Mouse (Mus musculus) E14TG2a.4 (cell line): ENCODE results near the gene Ankra2.

Source experiments
- CTCF ChIP-seq: conservative IDR thresholded peaks from 2 replicates; pipeline ENCODE4 v1.5.1; 2014; ENCODE audit warnings: low read length
- NANOG ChIP-seq: IDR thresholded peaks from 2 replicates; pipeline ENCODE4 v1.6.1; 2014; ENCODE audit warnings: borderline replicate concordance, low read length, mixed read lengths

DNA sequence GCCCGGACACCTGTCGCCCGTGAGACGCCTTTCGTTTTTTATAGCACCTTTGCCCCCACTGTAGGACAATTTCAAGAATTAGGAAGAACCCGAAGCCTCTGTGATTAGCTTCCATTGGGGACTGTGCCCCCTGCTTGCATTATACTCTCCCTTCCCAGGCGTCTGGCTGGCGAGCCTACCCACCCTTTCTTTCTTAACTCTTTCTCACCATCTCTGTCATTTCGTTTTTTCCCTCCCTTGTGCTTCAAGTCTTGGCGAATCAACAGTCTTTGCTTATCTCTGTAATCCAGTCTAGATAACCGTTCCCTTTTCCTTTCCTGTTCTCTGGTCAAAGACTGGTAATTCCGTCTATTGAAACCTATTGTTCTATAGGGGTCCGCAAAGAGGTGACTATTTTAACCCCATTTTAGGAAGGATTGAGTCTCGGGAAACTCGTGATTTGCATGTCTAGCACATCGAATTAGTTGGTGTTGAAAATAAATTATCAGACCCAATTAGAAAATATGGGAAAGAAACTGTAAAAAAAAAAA lies 649 bp downstream of the Ankra2 start:
- TF ChIP-seq CTCF = no peak
- no peak for TF ChIP-seq NANOG
